Mouse (Mus musculus): ENCODE measurements around the gene Hist1h2bj. TPM values are rescaled to one million over a fixed set of nuclear protein-coding genes. Genes with fewer than 3 reads are reported as not detected.

The Hist1h2bj gene
- total RNA-seq, 2 experiments from 2014 or later, result 2.4 to 2.7 TPM

Small RNA genes lying within 50 kb of the gene (microRNA-seq; reads per million reads assigned to microRNA genes)
- gene Gm26300 (not detected), gene Gm44390 (not detected), gene Gm44486 (not detected)

Other genes starting within 250 kb of the Hist1h2bj start
- gene Hist1h2bq, start 233.0 kb upstream of the Hist1h2bj start, total RNA-seq (2021), result 10 to 100 TPM; 14.4 to 17.7 TPM
- 1 to 10 TPM; 3.1 to 3.5 TPM for gene Hist1h2ao, start 232.7 kb upstream of the Hist1h2bj start, total RNA-seq (2021)
- gene Hist1h4m, start 231.5 kb upstream of the Hist1h2bj start, total RNA-seq (2021), result 10 to 100 TPM; 46.0 to 49.7 TPM
- 1 to 10 TPM; 5.3 to 9.1 TPM for gene Hist1h4n, start 211.0 kb upstream of the Hist1h2bj start, total RNA-seq (2021)
- not detected for gene Hist1h2ap, start 209.7 kb upstream of the Hist1h2bj start, total RNA-seq (2021)
- 10 to 100 TPM; 14.3 to 17.8 TPM for gene Hist1h2br, start 209.5 kb upstream of the Hist1h2bj start, total RNA-seq (2021)
- under 1 TPM; 0.48 to 0.69 TPM for gene Zfp184, start 98.1 kb upstream of the Hist1h2bj start, total RNA-seq (2021)
- not detected for gene Pom121l2, start 62.0 kb upstream of the Hist1h2bj start, total RNA-seq (2021)
- gene Prss16, start 33.5 kb upstream of the Hist1h2bj start, total RNA-seq (2021), result not detected
- 1 to 10 TPM; 1.6 to 2.2 TPM for gene Hist1h2ah, start 7.6 kb upstream of the Hist1h2bj start, total RNA-seq (2021)
- gene Hist1h2bk, start 7.3 kb upstream of the Hist1h2bj start, total RNA-seq (2021), result 1 to 10 TPM; 2.1 to 3.6 TPM
- 10 to 100 TPM; 27.1 to 27.8 TPM for gene Hist1h4i, start 1.9 kb upstream of the Hist1h2bj start, total RNA-seq (2021)
- gene Hist1h2ag, start 270 bp upstream of the Hist1h2bj start, total RNA-seq (2021), result 1 to 10 TPM; 2.5 to 2.9 TPM
- not detected for gene Vmn1r188, start 41.2 kb downstream of the Hist1h2bj start, total RNA-seq (2021)
- gene Vmn1r189, start 62.6 kb downstream of the Hist1h2bj start, total RNA-seq (2021), result not detected
- not detected for gene Vmn1r191, start 140.8 kb downstream of the Hist1h2bj start, total RNA-seq (2021)
- gene Vmn1r192, start 147.9 kb downstream of the Hist1h2bj start, total RNA-seq (2021), result not detected
- not detected for gene Vmn1r193, start 179.9 kb downstream of the Hist1h2bj start, total RNA-seq (2021)
- not detected for gene Vmn1r194, start 201.0 kb downstream of the Hist1h2bj start, total RNA-seq (2021)
- not detected for gene Vmn1r195, start 227.3 kb downstream of the Hist1h2bj start, total RNA-seq (2021)
- gene Vmn1r196, start 246.7 kb downstream of the Hist1h2bj start, total RNA-seq (2021), result not detected